Mouse (Mus musculus): Measurements from ENCODE around the gene Mrpl58.

DNA sequence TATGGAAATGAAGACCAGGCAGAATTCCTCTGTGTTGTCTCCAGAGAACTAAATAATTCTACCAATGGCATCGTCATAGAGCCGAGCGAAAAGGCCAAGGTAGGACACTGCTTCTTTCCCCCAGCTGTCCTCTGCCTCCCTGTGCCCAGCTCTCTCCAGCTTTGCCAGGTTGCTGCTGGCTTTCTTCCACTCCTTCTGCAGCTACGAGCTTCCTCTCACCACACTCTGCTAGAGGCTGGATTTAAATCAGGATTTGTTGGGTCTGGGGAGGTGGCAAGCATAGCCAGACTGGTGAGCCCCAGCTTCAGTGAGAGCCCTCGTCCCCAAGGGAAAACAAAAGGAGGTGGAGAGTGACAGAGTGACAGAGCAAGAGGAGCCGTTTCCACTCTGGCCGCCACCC is 25.8 kb downstream of the Mrpl58 start:
- TF ChIP-seq CTCF (IDR thresholded peaks at IDR 0.05; ENCODE audit: low read depth) (no peak), EP300 (IDR thresholded peaks at IDR 0.05; ENCODE audit: low read depth) (no peak)
